Mouse (Mus musculus): ENCODE measurements around the gene Hyal1.

DNA sequence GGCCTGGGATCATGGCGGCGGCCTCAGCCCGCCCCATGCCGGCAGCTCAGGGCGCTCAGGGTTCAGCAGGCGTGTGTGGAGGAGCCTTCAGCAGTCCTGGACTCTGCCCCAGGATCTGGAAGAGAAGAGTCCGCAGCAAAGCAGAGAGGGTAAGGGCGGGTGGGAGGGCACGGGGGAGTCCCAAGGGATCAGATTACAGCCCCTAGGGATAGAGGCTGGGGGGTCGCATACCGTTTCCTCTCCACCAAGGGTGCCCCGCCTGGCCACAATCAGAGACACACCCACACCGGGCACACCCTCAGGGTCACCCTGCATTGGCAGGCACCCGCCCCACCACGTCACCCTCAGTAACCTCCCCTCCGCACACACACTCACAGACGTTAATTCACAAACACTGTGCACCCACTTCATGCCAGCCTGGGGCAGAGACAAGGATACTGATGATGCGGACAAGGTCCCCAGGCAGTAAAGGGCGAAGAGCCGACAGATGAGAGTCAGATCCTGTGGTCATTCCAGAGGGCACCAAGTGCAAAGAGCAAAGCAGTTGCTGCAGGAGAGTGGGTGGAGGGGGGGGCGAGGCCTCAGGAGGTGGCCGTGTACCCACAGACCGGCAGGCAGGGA is 28.4 kb downstream of the Hyal1 start:
- no peak for TF ChIP-seq CTCF (conservative IDR thresholded peaks at IDR 0.05 in 1 of 2, IDR thresholded peaks at IDR 0.05 in 1 of 2; ENCODE audit: low read depth in 2 of 2, low read length in 2 of 2)
- TF ChIP-seq EP300 (IDR thresholded peaks at IDR 0.05; ENCODE audit: low read length) = no peak
- TF ChIP-seq RCOR1 (conservative IDR thresholded peaks at IDR 0.05; ENCODE audit: low read depth, low read length) = no peak
- no peak for TF ChIP-seq POLR2A (IDR thresholded peaks at IDR 0.05; ENCODE audit: low read depth, low read length)
- no peak for TF ChIP-seq ZC3H11A (IDR thresholded peaks at IDR 0.05; ENCODE audit: low read depth, low read length)
- TF ChIP-seq USF1 (IDR thresholded peaks at IDR 0.05; ENCODE audit: low read depth, low read length) = no peak
- TF ChIP-seq E2F4 (IDR thresholded peaks at IDR 0.05; ENCODE audit: insufficient replicate concordance, low read depth, low read length) = no peak
- TF ChIP-seq MAZ (IDR thresholded peaks at IDR 0.05; ENCODE audit: low read depth, low read length) = no peak
- TF ChIP-seq TBP (conservative IDR thresholded peaks at IDR 0.05; ENCODE audit: low read depth, low read length) = no peak
- no peak for TF ChIP-seq MAX (IDR thresholded peaks at IDR 0.05; ENCODE audit: low read length)
